Mouse (Mus musculus) heart, embryonic 10.5 days (tissue): ENCODE data around the gene Ppm1h. TPM values are rescaled to one million over a fixed set of nuclear protein-coding genes. Genes with fewer than 3 reads are reported as not detected.
"Not testable (repeated sequence)": the region's sequence is repeated elsewhere in the genome, so short reads cannot be mapped to it uniquely, and the experiment has no call there.

Source experiments
- DNase-seq: peaks from one replicate; pipeline ENCODE4 v3.0.0-alpha.2; 2017; ENCODE audit warnings: low spot score
- H3K27ac ChIP-seq: fragments of 300-500 bp; sonication (generic); 2 replicates; pipeline ENCODE4 v1.5.1; 2016; ENCODE audit warnings: mild to moderate bottlenecking
- H3K27me3 ChIP-seq: fragments of 300-500 bp; sonication (generic); 2 replicates; pipeline ENCODE4 v1.6.1; 2016; ENCODE audit warnings: mild to moderate bottlenecking; ENCODE audit not compliant: poor library complexity, insufficient read depth, severe bottlenecking
- H3K36me3 ChIP-seq: fragments of 300-500 bp; sonication (generic); 2 replicates; pipeline ENCODE4 v1.6.1; 2016; ENCODE audit warnings: mild to moderate bottlenecking, moderate library complexity
- H3K4me1 ChIP-seq: fragments of 300-500 bp; sonication (generic); 2 replicates; pipeline ENCODE4 v1.6.1; 2016; ENCODE audit warnings: mild to moderate bottlenecking
- H3K4me3 ChIP-seq: fragments of 300-500 bp; sonication (generic); 2 replicates; pipeline ENCODE4 v1.5.1; 2016; ENCODE audit warnings: mild to moderate bottlenecking, moderate library complexity
- H3K9me3 ChIP-seq: fragments of 300-500 bp; sonication (generic); 2 replicates; pipeline ENCODE4 v1.6.1; 2016; ENCODE audit warnings: mild to moderate bottlenecking, moderate library complexity
- WGBS: fragments of 180-500 bp; shearing (Covaris S2); methylation state at CpG from one replicate; pipeline ENCODE4 v1.1.7; 2016; 5-methylcytosine and 5-hydroxymethylcytosine counted together
- polyA plus RNA-seq: library from polyadenylated mRNA; unstranded; fragments of >200 nt; fragmentation: Nextera tagmentation; extraction: Ambion mirVana; gene quantifications from 2 replicates; pipeline ENCODE4 v1.2.1, GENCODE M21; 2016

Ppm1h gene
- polyA plus RNA-seq, 1 experiment from 2014 or later: 2.3 TPM

DNA sequence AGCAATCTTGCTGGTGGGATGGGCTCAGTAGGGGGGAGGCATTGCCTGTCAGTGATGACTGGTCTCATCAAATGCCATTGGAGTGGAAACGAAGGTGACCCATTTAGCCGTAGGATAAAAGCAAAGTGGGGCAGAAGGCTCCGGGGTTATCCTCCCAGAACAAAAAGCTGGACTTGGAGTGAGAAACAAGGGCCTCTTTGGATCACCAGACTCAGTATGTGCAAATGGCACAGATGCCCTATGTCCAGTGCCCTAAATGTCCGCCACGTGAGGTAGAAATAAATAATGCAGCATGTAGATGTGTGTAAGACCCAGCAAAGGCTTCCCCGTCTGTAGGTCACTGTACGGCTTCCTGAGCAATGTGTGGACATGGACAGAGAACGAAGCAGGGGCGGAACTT lies 284.1 kb downstream of the Ppm1h start:
- H3K36me3 ChIP-seq: no peaks in the 10 kb centered on the region
- peaks cover 19% of the 10 kb centered on the region for H3K27me3 ChIP-seq
- H3K9me3 ChIP-seq: no peaks in the 10 kb centered on the region
- H3K4me3 ChIP-seq: no peak overlapping the region
- 60% methylated on average over 9 of the region's 9 CpGs for WGBS
- peaks cover 33% of the 10 kb centered on the region for H3K4me1 ChIP-seq
- no peak overlapping the region for H3K27ac ChIP-seq
- DNase-seq: no peak

- Histone ChIP-seq H3K4me3 (peak overlapping the region; percentile 54), H3K9me3 (no peaks in the 10 kb centered on the region), H3K27ac (peak overlapping the region; percentile 52; the same call in 1 of the 2 replicates), H3K27me3 (peaks cover 19% of the 10 kb centered on the region), H3K4me1 (peaks cover 33% of the 10 kb centered on the region), H3K36me3 (no peaks in the 10 kb centered on the region)
- WGBS: 4% methylated on average over 21 of the region's 21 CpGs
- DNase-seq: no peak
These were observed 285.1 kb downstream of the Ppm1h start for GRCm38 (mm10) chr10:122963463-122964240.

- 23% methylated on average over 4 of the region's 4 CpGs for WGBS
- DNase-seq: no peak
- H3K9me3 ChIP-seq: no peaks in the 10 kb centered on the region
- H3K27me3 ChIP-seq: peaks cover 19% of the 10 kb centered on the region
- peaks cover 33% of the 10 kb centered on the region for H3K4me1 ChIP-seq
- peak overlapping the region; percentile 52; the same call in 1 of the 2 replicates for H3K27ac ChIP-seq
- H3K36me3 ChIP-seq: no peaks in the 10 kb centered on the region
- H3K4me3 ChIP-seq: peak overlapping the region; percentile 54
These were observed 285.7 kb downstream of the Ppm1h start for GRCm38 (mm10) chr10:122964241-122964636.

GRCm38 (mm10) chr10:122965650-122966049 lies 287.1 kb downstream of the Ppm1h start:
- Histone ChIP-seq H3K4me1 (peaks cover 29% of the 10 kb centered on the region), H3K27me3 (peaks cover 19% of the 10 kb centered on the region)
- not testable (repeated sequence) for H3K9me3 ChIP-seq, DNase-seq, H3K36me3 ChIP-seq, H3K4me3 ChIP-seq, H3K27ac ChIP-seq
- WGBS: 93% methylated on average over 5 of the region's 5 CpGs

GRCm38 (mm10) chr10:122966421-122966820 lies 287.9 kb downstream of the Ppm1h start:
- 60% methylated on average over 7 of the region's 7 CpGs for WGBS
- Histone ChIP-seq H3K27me3 (peaks cover 19% of the 10 kb centered on the region), H3K4me3 (no peak overlapping the region), H3K9me3 (no peaks in the 10 kb centered on the region), H3K4me1 (peaks cover 21% of the 10 kb centered on the region), H3K27ac (no peak overlapping the region), H3K36me3 (no peaks in the 10 kb centered on the region)
- DNase-seq: no peak

DNA sequence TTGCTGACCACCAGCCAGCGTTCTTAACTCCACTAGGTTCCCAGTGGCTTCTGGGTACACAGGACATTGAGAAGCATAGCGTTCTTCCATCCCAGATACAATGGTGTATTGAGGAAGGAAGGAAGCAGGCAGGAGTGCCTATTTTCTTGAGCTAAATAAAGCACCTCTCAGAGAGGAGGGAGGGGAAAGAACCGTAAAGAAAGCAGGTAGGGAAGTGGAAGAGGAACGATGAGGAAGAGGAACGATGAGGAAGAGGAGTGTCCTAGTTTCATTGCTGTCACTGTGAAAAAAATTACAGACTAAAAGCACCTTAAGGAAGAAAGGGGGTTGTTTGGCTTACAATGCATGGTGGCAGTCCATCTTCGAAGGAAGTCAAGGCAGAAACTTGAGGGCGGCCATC lies 291.6 kb downstream of the Ppm1h start:
- no peaks in the 10 kb centered on the region for H3K27me3 ChIP-seq
- no peak overlapping the region for H3K27ac ChIP-seq
- no peaks in the 10 kb centered on the region for H3K36me3 ChIP-seq
- 81% methylated on average over 7 of the region's 7 CpGs for WGBS
- no peaks in the 10 kb centered on the region for H3K4me1 ChIP-seq
- no peak overlapping the region for H3K4me3 ChIP-seq
- no peaks in the 10 kb centered on the region for H3K9me3 ChIP-seq
- DNase-seq: no peak

DNA sequence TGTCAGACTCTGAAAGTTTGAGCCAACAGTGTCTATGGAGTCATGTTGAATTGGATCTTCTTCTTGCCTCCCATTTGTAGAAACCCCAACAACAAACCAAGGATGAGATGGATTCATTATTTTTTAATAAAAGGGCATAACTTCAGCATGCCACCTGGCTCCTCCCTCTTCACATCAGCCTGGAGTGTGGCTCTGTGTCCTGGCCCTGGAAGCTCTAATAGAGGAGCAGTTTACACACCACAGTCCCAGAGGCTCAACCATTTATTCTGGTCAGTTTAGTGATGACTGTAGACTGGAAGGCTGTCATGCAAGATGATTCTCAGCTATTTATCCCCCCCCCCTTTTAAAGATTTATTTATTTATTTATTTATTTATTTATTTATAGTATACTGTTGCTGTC lies 294.7 kb downstream of the Ppm1h start:
- no peak for DNase-seq
- Histone ChIP-seq H3K36me3 (no peaks in the 10 kb centered on the region; the same call in 1 of the 2 replicates), H3K4me1 (no peaks in the 10 kb centered on the region), H3K4me3 (no peak overlapping the region), H3K27me3 (no peaks in the 10 kb centered on the region), H3K27ac (no peak overlapping the region), H3K9me3 (no peaks in the 10 kb centered on the region)

GRCm38 (mm10) chr10:122976038-122976437 lies 297.5 kb downstream of the Ppm1h start:
- H3K9me3 ChIP-seq: no peaks in the 10 kb centered on the region
- no peak overlapping the region for H3K4me3 ChIP-seq
- no peaks in the 10 kb centered on the region for H3K27me3 ChIP-seq
- peaks cover 19% of the 10 kb centered on the region for H3K36me3 ChIP-seq
- 77% methylated on average over 9 of the region's 9 CpGs for WGBS
- no peaks in the 10 kb centered on the region for H3K4me1 ChIP-seq
- no peak overlapping the region for H3K27ac ChIP-seq
- DNase-seq: no peak

DNA sequence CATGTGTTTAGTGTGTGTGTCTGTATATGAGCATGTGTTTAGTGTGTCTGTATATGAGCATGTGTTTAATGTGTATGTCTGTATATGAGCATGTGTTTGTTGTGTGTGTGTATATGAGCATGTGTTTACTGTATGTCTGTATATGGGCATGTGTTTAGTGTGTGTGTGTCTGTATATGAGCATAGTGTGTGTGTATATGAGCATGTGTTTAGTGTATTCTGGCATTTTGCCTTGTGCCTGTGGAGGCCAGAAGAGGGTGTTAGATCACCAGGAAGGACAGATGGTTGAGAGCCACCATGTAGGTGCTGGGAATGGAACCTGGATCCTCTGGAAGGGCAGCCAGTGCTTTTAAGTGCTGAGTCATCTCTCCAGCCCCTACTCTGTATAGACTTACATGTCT lies 300.8 kb downstream of the Ppm1h start:
- Histone ChIP-seq H3K27ac (no peak overlapping the region), H3K9me3 (no peaks in the 10 kb centered on the region), H3K27me3 (no peaks in the 10 kb centered on the region), H3K4me1 (peaks cover 10% of the 10 kb centered on the region), H3K36me3 (peaks cover 34% of the 10 kb centered on the region), H3K4me3 (no peak overlapping the region)
- DNase-seq: no peak

GRCm38 (mm10) chr10:122980123-122980522 lies 301.6 kb downstream of the Ppm1h start:
- Histone ChIP-seq H3K27ac (no peak overlapping the region), H3K36me3 (peaks cover 34% of the 10 kb centered on the region), H3K27me3 (no peaks in the 10 kb centered on the region), H3K4me1 (peaks cover 10% of the 10 kb centered on the region), H3K9me3 (no peaks in the 10 kb centered on the region), H3K4me3 (no peak overlapping the region)
- DNase-seq: no peak
- 93% methylated on average over 12 of the region's 12 CpGs for WGBS

DNA sequence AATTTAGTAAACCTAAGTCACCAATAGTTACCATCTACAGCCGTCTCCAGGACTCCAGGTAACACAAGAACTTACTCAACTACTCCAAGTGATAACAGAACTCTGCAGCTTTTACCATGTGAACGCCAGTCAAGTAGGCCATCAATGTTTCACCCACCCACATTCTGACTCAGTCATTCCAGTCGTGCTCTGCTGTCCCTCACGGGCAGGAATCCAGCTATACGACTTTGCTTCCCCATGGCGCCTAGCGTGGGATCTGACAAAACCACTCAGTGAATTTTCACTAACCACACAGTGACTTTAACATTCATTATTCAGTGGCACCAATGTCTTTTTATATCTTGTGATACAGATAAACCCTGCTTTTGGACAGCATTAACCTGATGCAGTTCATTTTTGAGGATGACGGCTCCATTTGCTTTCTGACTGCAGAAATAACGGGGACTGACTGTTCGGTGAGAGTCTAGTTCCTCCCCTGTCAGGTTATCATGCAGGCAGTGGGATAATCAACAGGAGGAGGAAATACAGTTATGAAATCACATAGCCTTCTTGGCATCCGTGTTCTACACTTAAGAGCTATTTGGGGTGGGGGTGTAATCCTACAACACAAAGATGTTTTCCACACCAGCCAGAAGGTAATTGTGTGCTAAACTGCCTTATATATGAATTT lies 304.5 kb downstream of the Ppm1h start:
- 68% methylated on average over 11 of the region's 11 CpGs for WGBS

GRCm38 (mm10) chr10:122983579-122984530 lies 305.3 kb downstream of the Ppm1h start:
- H3K36me3 ChIP-seq: peaks cover 32% of the 10 kb centered on the region
- no peak for DNase-seq

More for the DNA sequence above, 304.5 kb downstream of the Ppm1h start:
- no peaks in the 10 kb centered on the region for H3K27me3 ChIP-seq
- peak overlapping the region; percentile 97 for H3K4me3 ChIP-seq
- no peak for DNase-seq
- H3K4me1 ChIP-seq: peaks cover 25% of the 10 kb centered on the region
- no peaks in the 10 kb centered on the region for H3K9me3 ChIP-seq
- H3K36me3 ChIP-seq: peaks cover 34% of the 10 kb centered on the region
- H3K27ac ChIP-seq: 0 out of 2 replicates have a peak overlapping the region, but pooled peaks have one; percentile 7

More at GRCm38 (mm10) chr10:122983579-122984530, 305.3 kb downstream of the Ppm1h start:
- peak overlapping the region; percentile 97 for H3K4me3 ChIP-seq
- no peaks in the 10 kb centered on the region for H3K9me3 ChIP-seq
- H3K27me3 ChIP-seq: no peaks in the 10 kb centered on the region
- H3K4me1 ChIP-seq: peaks cover 30% of the 10 kb centered on the region
- peak overlapping the region; percentile 100 for H3K27ac ChIP-seq
- WGBS: 45% methylated on average over 10 of the region's 10 CpGs
